Mouse (Mus musculus) midbrain, embryonic 10.5 days (tissue): ENCODE results near the gene Mob4. TPM values are rescaled to one million over a fixed set of nuclear protein-coding genes. Genes with fewer than 3 reads are reported as not detected.
A peak's percentile ranks its signal among the peaks of the same experiment; 100 is the strongest.

Experiments
- DNase-seq: peaks from one replicate; pipeline ENCODE4 v3.0.0-alpha.2; 2017; ENCODE audit warnings: low spot score
- H3K27ac ChIP-seq: fragments of 300-500 bp; sonication (generic); replicated peaks from 2 replicates; pipeline ENCODE4 v1.5.1; 2016; ENCODE audit warnings: mild to moderate bottlenecking
- H3K27me3 ChIP-seq: fragments of 300-500 bp; sonication (generic); 2 replicates; pipeline ENCODE4 v1.6.1; 2016; ENCODE audit warnings: low read depth, mild to moderate bottlenecking; ENCODE audit not compliant: poor library complexity, severe bottlenecking
- H3K36me3 ChIP-seq: fragments of 300-500 bp; sonication (generic); 2 replicates; pipeline ENCODE4 v1.6.1; 2016; ENCODE audit warnings: mild to moderate bottlenecking, moderate library complexity
- H3K4me1 ChIP-seq: fragments of 300-500 bp; sonication (generic); 2 replicates; pipeline ENCODE4 v1.6.1; 2016
- H3K4me3 ChIP-seq: fragments of 300-500 bp; sonication (generic); 2 replicates; pipeline ENCODE4 v1.5.1; 2016; ENCODE audit warnings: mild to moderate bottlenecking, moderate library complexity
- H3K9me3 ChIP-seq: fragments of 300-500 bp; sonication (generic); replicated peaks from 2 replicates; pipeline ENCODE4 v1.6.1; 2016; ENCODE audit warnings: mild to moderate bottlenecking
- WGBS: fragments of 180-500 bp; shearing (Covaris S2); methylation state at CpG from one replicate; pipeline ENCODE4 v1.1.7; 2016; 5-methylcytosine and 5-hydroxymethylcytosine counted together
- polyA plus RNA-seq: library from polyadenylated mRNA; unstranded; fragments of >200 nt; fragmentation: Nextera tagmentation; extraction: Ambion mirVana; gene quantifications from 2 replicates; pipeline ENCODE4 v1.2.1, GENCODE M21; 2016

The Mob4 gene
- polyA plus RNA-seq, 1 experiment from 2014 or later = 129 TPM

DNA sequence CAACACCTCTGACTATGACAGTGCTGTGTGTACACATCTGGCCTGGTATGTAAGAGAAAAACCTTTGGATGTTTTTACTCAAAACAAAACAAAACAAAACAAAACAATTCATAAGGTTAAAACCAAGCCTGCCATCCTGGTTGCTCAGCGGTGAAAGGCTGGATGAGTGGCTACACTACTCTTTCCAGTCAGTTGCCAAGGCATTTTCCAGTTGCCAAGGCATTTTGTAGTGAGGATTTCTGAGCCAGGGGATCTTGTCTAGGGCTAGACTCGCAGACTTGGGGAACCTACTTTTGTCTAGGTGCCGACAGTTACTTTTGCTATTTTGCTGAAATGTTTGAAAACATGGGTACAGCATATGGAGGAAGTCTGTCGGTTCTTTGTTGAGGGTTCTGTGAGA, 64.0 kb downstream of the Mob4 start:
- H3K4me1 ChIP-seq = peaks cover 59% of the 10 kb centered on the region
- H3K36me3 ChIP-seq = no peaks in the 10 kb centered on the region
- no peak for DNase-seq
- H3K27ac ChIP-seq = no peak overlapping the region
- no peaks in the 10 kb centered on the region for H3K9me3 ChIP-seq
- H3K4me3 ChIP-seq = peak overlapping the region; percentile 29; the same call in 1 of the 2 replicates
- peaks cover 42% of the 10 kb centered on the region for H3K27me3 ChIP-seq
- WGBS = 67% methylated on average over 4 of the region's 4 CpGs

DNA sequence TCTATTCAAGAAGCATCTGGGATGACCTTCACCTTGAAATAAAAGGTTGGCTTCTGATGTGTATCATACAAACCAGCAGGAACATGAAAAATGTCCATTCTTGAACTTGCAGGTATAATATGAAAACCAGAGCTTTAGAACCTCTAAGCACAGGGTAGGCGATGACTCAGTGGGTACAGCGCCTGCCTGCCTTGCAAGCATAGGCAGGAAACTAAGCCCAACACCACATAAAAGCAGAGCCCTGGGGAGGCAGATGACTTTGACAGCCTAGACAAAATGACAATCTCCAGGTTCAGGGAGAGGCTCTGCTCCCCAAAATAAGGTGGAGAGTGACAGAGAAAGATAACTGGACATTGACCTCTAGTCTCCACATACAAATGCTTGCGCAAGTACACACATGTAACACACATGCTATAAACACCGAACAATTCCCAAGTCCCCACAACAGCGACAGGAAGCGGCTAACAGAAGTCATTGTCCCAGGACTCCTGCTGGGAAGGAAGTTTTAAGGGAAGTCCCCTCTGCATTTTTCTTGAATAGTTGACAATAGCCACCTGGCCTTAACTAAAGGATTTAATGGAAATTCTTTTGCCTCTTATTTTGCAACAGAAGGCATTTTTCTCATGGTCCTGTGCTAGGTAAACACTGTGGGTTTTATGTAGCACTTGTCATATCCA, 65.4 kb downstream of the Mob4 start:
- H3K9me3 ChIP-seq = no peaks in the 10 kb centered on the region
- DNase-seq = no peak
- WGBS = 42% methylated on average over 6 of the region's 6 CpGs
- peaks cover 59% of the 10 kb centered on the region for H3K4me1 ChIP-seq
- peaks cover 55% of the 10 kb centered on the region for H3K27me3 ChIP-seq
- H3K27ac ChIP-seq = no peak overlapping the region
- H3K36me3 ChIP-seq = no peaks in the 10 kb centered on the region
- no peak overlapping the region for H3K4me3 ChIP-seq

DNA sequence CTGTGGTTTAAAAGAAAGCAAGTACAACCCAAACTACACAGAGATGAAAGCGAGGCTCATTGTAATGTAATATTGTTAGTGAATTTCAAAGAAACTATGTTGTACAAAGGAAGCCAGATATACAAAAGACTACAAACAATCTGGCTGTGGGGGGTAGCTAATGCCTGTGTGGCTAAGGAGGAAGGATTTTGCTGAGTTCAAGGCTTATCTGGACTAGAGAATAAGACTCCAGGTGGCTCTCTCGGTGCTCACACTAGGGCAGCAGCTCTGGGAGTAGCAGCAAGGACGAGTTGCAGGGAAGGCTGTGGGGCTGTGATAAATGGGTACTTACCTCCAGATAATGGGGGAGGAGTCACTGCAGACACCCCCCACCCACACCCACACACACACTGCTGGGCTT, 67.7 kb downstream of the Mob4 start:
- DNase-seq = no peak
- no peak overlapping the region for H3K4me3 ChIP-seq
- WGBS = 7% methylated on average over 3 of the region's 3 CpGs
- H3K9me3 ChIP-seq = no peaks in the 10 kb centered on the region
- H3K36me3 ChIP-seq = no peaks in the 10 kb centered on the region
- H3K4me1 ChIP-seq = peaks cover 50% of the 10 kb centered on the region
- H3K27me3 ChIP-seq = peaks cover 60% of the 10 kb centered on the region
- H3K27ac ChIP-seq = peak overlapping the region; percentile 39

DNA sequence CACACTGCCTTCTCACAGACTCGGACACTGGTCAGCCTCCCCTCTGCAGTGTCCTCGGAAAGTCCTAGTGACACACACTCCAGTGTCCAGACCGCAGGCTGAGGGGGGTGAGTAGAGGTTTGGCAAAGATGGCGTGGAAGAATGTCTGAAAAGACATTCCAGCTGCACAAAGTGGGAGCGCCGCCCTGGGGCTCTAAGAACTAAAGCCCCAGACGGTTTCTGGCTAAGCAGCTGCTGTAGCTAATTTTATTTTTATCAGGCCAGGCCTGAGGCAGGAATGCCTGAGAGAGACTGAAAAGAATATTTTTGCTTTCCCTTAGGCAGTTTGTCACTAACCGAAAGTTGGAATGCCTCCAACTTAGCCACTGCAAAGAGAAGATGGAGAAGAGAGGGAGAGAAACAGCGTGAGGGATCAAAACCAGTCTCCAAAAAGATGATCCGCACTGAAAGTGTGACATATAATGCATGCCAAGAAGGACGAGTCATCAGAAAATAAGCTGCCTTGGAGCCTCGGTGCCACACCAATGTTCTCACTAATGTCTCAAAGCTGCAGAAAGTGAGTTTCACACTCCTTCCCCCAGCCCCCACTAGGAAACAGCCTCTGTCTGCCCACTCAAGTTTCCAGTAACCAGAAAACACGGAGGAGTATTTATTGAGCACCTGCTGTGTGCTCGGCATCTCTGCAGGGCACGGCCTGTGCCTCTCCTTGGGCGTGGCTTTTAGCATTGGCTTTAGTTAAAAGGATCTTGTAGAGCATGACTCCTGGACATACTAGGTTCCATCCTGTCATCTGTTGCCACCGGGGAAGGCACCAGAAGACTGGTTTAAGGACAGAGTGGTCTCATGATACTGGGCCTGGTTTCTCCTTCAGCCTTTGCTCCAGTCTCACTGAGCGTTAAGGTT, 71.1 kb downstream of the Mob4 start:
- 77% methylated on average over 18 of the region's 18 CpGs for WGBS

More for the DNA sequence above, 71.1 kb downstream of the Mob4 start:
- H3K27me3 ChIP-seq = peaks cover 34% of the 10 kb centered on the region
- no peak for DNase-seq
- no peaks in the 10 kb centered on the region for H3K36me3 ChIP-seq
- H3K4me1 ChIP-seq = peaks cover 42% of the 10 kb centered on the region
- no peak overlapping the region for H3K27ac ChIP-seq
- no peaks in the 10 kb centered on the region for H3K9me3 ChIP-seq
- no peak overlapping the region for H3K4me3 ChIP-seq

Other genes with a start within 250 kb of the Mob4 start
- gene Ankrd44, start 204.8 kb upstream of the Mob4 start, polyA plus RNA-seq = 7.8 and 10.8 TPM in 2 replicates
- gene Sf3b1, start 103.8 kb upstream of the Mob4 start, polyA plus RNA-seq = 286 and 291 TPM in 2 replicates
- gene Coq10b, start 78.5 kb upstream of the Mob4 start, polyA plus RNA-seq = 24.1 and 27.1 TPM in 2 replicates
- gene Hspe1, start 43.1 kb upstream of the Mob4 start, polyA plus RNA-seq = 477 and 642 TPM in 2 replicates
- 480 and 571 TPM in 2 replicates for gene Hspd1, start 43.0 kb upstream of the Mob4 start, polyA plus RNA-seq
- gene Rftn2, start 95.6 kb downstream of the Mob4 start, polyA plus RNA-seq = 5.8 TPM in 2 replicates
- gene Mars2, start 105.9 kb downstream of the Mob4 start, polyA plus RNA-seq = 2.8 and 3.2 TPM in 2 replicates
- gene Boll, start 232.2 kb downstream of the Mob4 start, polyA plus RNA-seq = 0.23 and 0.84 TPM in 2 replicates